Mouse (Mus musculus): ENCODE measurements around the gene Slc13a1. TPM values are rescaled to one million over a fixed set of nuclear protein-coding genes. Genes with fewer than 3 reads are reported as not detected.
"Not testable (repeated sequence)": the region's sequence is repeated elsewhere in the genome, so short reads cannot be mapped to it uniquely, and the experiment has no call there.

Gene Slc13a1
- not detected for polyA plus RNA-seq (2012; fragmentation: generic; extraction: Trizol)
- long read RNA-seq, experiment 1: 0 reads
- long read RNA-seq, experiment 2: 0 reads

DNA sequence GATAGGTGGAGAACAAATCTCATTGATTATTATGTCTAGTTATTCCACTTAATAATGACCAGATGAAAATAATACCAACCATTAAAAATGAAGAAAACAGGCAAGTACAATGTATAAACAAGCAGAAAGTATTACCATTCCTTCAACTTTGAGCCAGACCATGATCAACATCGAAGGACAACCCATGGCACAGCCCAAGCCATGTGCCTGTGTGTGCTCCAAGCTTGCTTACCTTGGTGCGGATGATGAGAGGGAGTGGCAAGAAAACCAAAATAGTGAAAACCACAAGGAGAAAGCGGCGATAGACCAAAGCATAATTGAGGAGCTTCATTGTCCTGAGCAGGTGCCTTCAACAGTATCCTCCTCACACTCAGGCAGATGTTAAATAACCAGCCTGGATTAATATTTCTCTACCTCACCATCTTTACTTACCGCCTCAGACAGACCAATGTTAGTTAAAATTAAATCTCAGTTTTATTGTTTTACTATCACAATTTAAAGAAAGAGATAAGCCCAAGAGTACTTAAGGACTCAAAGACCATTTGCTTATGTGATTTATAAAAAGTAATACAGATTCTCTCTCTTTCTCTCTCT, at the start of gene Slc13a1:
TSS of gene Slc13a1 (minus strand) at position 359 of the 594 bp plus-strand sequence.
- Histone ChIP-seq H3K4me3 (ENCODE audit: insufficient read depth, poor library complexity, severe bottlenecking) (no peak within 1 kb of the TSS), H3K27me3 (ENCODE audit: control insufficient read depth, insufficient read depth, insufficient read length) (no peaks in the 10 kb centered on the region), H3K79me2 (ENCODE audit: control insufficient read depth, insufficient read depth) (no peaks in the 10 kb centered on the region), H3K79me3 (ENCODE audit: low read depth) (no peaks in the 10 kb centered on the region), H3K36me3 (ENCODE audit: control insufficient read depth, insufficient read depth) (no peaks in the 10 kb centered on the region), H3ac (ENCODE audit: control insufficient read depth, insufficient read length, low read depth) (no peak within 1 kb of the TSS)
- no peak for TF ChIP-seq CEBPB (IDR thresholded peaks at IDR 0.05; ENCODE audit: low read depth)
- no peak for TF ChIP-seq CTCF (IDR thresholded peaks at IDR 0.05; ENCODE audit: control insufficient read depth, insufficient read depth, insufficient read length)
- no peak for TF ChIP-seq MAX (IDR thresholded peaks at IDR 0.05)
- TF ChIP-seq MYOD1 (IDR thresholded peaks at IDR 0.05; ENCODE audit: control insufficient read depth, insufficient read length, low read depth): no peak
- no peak for TF ChIP-seq USF1 (IDR thresholded peaks at IDR 0.05; ENCODE audit: low read depth)
- TF ChIP-seq MYOG (IDR thresholded peaks at IDR 0.05; ENCODE audit: control insufficient read depth, extremely low read depth, insufficient read length): no peak
- TF ChIP-seq FOSL1 (IDR thresholded peaks at IDR 0.05; ENCODE audit: insufficient read depth, low read length, poor library complexity, severe bottlenecking): no peak

DNA sequence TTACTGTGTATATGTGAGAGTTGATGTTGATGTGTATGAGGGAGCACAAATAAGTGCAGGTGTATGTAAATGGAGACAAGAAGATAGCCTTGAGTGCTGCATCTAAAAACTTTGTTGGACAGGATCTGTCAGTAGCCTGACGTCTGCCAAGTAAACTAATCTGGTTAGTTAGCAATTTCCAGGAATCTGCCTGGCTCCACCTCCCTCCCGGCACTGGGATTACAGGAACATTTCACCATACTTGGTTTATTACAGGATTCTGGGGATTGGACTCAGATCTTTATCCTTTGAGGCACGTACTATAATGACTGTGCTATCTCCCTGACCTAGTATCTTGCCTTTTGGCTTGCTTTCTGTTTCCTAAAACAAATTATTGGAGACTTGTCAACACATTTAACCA, 40.0 kb upstream of the Slc13a1 start:
- Histone ChIP-seq H3K79me2 (ENCODE audit: control insufficient read depth, insufficient read depth) (no peaks in the 10 kb centered on the region), H3ac (ENCODE audit: control insufficient read depth, insufficient read length, low read depth) (no peak overlapping the region), H3K27me3 (ENCODE audit: control insufficient read depth, insufficient read depth, insufficient read length) (no peaks in the 10 kb centered on the region), H3K36me3 (ENCODE audit: control insufficient read depth, insufficient read depth) (no peaks in the 10 kb centered on the region), H3K4me3 (ENCODE audit: insufficient read depth, poor library complexity, severe bottlenecking) (no peak overlapping the region), H3K79me3 (ENCODE audit: low read depth) (no peaks in the 10 kb centered on the region)
- TF ChIP-seq CTCF (IDR thresholded peaks at IDR 0.05; ENCODE audit: control insufficient read depth, insufficient read depth, insufficient read length): no peak
- TF ChIP-seq MYOD1 (IDR thresholded peaks at IDR 0.05; ENCODE audit: control insufficient read depth, insufficient read length, low read depth): no peak
- no peak for TF ChIP-seq MYOG (IDR thresholded peaks at IDR 0.05; ENCODE audit: control insufficient read depth, extremely low read depth, insufficient read length)
- no peak for TF ChIP-seq MAX (IDR thresholded peaks at IDR 0.05)
- no peak for TF ChIP-seq USF1 (IDR thresholded peaks at IDR 0.05; ENCODE audit: low read depth)
- TF ChIP-seq CEBPB (IDR thresholded peaks at IDR 0.05; ENCODE audit: low read depth): no peak
- TF ChIP-seq FOSL1 (IDR thresholded peaks at IDR 0.05; ENCODE audit: insufficient read depth, low read length, poor library complexity, severe bottlenecking): no peak

DNA sequence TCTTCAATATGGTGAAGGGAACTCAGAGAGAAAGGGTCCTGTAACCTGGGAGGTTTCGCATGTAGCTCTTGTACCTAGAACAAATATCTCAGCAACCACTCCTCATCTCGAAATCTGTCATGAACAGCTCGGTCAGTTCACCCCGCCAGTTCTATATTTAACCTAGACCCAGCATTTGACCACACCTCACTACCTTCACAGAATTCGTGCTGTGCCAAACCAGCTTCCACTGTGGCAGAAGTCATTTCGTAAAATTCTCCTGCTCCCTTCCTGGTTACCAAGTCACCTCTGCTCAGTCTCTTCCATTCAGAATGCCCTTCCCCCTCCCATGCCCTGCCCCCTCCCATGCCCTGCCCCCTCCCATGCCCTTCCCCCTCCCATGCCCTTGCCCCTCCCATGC, 34.3 kb upstream of the Slc13a1 start:
- H3K79me3 ChIP-seq (ENCODE audit: low read depth): no peaks in the 10 kb centered on the region
- no peaks in the 10 kb centered on the region for H3K79me2 ChIP-seq (ENCODE audit: control insufficient read depth, insufficient read depth)
- TF ChIP-seq CEBPB (IDR thresholded peaks at IDR 0.05; ENCODE audit: low read depth): no peak
- no peak for TF ChIP-seq FOSL1 (IDR thresholded peaks at IDR 0.05; ENCODE audit: insufficient read depth, low read length, poor library complexity, severe bottlenecking)
- TF ChIP-seq CTCF (IDR thresholded peaks at IDR 0.05; ENCODE audit: control insufficient read depth, insufficient read depth, insufficient read length): no peak
- no peak for TF ChIP-seq MYOG (IDR thresholded peaks at IDR 0.05; ENCODE audit: control insufficient read depth, extremely low read depth, insufficient read length)
- TF ChIP-seq MAX (IDR thresholded peaks at IDR 0.05): no peak
- TF ChIP-seq USF1 (IDR thresholded peaks at IDR 0.05; ENCODE audit: low read depth): no peak
- TF ChIP-seq MYOD1 (IDR thresholded peaks at IDR 0.05; ENCODE audit: control insufficient read depth, insufficient read length, low read depth): no peak
- no peaks in the 10 kb centered on the region for H3K27me3 ChIP-seq (ENCODE audit: control insufficient read depth, insufficient read depth, insufficient read length)
- no peak overlapping the region for H3ac ChIP-seq (ENCODE audit: control insufficient read depth, insufficient read length, low read depth)
- no peaks in the 10 kb centered on the region for H3K36me3 ChIP-seq (ENCODE audit: control insufficient read depth, insufficient read depth)
- H3K4me3 ChIP-seq (ENCODE audit: insufficient read depth, poor library complexity, severe bottlenecking): no peak overlapping the region

DNA sequence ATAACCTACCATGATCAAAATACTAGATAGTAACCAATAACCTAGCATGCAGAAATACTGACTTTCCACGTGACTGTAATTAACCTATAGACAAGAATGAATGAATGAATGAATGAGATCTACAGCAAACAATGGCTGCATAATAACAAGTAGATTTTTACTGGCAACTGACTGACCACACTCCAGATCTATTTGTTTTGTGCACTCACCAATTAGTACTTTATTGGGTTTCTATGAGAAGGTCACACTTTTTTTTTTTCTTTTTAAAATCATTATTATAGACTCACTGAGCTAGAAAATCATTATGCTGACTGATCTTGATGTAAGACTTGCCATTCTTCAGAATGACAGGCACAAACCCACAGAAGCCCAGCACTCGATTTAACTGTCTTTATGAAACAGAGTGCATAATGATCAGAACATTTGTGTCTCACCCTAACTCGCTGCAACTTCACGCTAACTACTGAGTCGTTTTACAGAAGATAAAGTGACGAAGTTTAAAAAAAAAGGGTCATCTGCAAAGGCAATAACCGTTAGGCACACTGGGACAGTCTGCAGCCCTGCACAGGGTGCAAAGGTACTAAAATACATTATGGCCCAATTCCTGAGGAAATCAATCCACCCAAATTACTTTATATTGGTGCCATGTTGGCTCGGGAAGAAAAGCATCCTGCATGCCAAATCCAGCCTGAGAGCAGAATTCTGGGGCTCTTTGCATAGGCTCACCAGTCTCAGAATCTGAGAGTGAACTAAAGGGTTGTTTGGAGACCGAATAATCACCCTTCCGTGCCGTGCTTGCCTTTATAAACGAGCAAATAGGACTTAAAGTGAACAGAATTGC, 33.0 kb upstream of the Slc13a1 start:
- Histone ChIP-seq H3K27me3 (ENCODE audit: control insufficient read depth, insufficient read depth, insufficient read length) (no peaks in the 10 kb centered on the region), H3ac (ENCODE audit: control insufficient read depth, insufficient read length, low read depth) (no peak overlapping the region), H3K79me3 (ENCODE audit: low read depth) (no peaks in the 10 kb centered on the region), H3K4me3 (ENCODE audit: insufficient read depth, poor library complexity, severe bottlenecking) (no peak overlapping the region), H3K79me2 (ENCODE audit: control insufficient read depth, insufficient read depth) (no peaks in the 10 kb centered on the region), H3K36me3 (ENCODE audit: control insufficient read depth, insufficient read depth) (no peaks in the 10 kb centered on the region)
- no peak for TF ChIP-seq MAX (IDR thresholded peaks at IDR 0.05)
- TF ChIP-seq MYOD1 (IDR thresholded peaks at IDR 0.05; ENCODE audit: control insufficient read depth, insufficient read length, low read depth): no peak
- TF ChIP-seq CEBPB (IDR thresholded peaks at IDR 0.05; ENCODE audit: low read depth): no peak
- no peak for TF ChIP-seq FOSL1 (IDR thresholded peaks at IDR 0.05; ENCODE audit: insufficient read depth, low read length, poor library complexity, severe bottlenecking)
- no peak for TF ChIP-seq CTCF (IDR thresholded peaks at IDR 0.05; ENCODE audit: control insufficient read depth, insufficient read depth, insufficient read length)
- TF ChIP-seq USF1 (IDR thresholded peaks at IDR 0.05; ENCODE audit: low read depth): no peak
- no peak for TF ChIP-seq MYOG (IDR thresholded peaks at IDR 0.05; ENCODE audit: control insufficient read depth, extremely low read depth, insufficient read length)

DNA sequence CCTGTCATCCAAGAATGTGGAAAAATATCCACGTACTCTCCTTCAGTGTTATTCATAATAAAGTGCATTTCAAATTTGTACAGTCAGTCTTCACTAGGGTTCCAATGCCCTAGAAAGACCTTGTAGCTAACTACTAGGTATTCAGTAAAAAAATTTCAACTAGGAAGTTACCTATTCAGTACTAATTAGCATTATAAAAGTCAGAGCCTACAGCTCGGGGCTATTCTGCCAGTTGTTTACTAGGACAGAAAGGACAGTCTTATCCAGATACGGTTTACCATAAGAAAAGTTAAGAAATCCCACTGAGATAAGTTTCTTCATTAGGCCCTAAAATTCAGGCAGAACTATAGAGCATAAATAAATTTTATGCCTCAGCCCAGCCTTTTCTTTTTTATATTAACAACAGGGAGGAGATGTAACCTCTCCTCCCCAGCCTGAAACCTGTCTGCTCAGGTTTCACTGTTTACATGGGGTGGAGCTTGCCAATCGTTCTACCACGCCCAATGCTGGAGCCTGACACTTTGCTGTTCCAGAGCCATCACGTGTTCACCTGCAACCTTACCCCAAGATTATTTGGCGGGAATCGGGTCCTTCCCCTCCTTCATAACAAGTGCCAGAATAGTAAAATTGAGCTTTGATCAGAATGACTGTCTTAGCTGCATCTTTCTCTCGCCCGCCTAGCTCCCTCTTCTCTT, 29.8 kb upstream of the Slc13a1 start:
- not testable (repeated sequence) for H3K36me3 ChIP-seq (ENCODE audit: control insufficient read depth, insufficient read depth); H3ac ChIP-seq (ENCODE audit: control insufficient read depth, insufficient read length, low read depth); H3K27me3 ChIP-seq (ENCODE audit: control insufficient read depth, insufficient read depth, insufficient read length)

DNA sequence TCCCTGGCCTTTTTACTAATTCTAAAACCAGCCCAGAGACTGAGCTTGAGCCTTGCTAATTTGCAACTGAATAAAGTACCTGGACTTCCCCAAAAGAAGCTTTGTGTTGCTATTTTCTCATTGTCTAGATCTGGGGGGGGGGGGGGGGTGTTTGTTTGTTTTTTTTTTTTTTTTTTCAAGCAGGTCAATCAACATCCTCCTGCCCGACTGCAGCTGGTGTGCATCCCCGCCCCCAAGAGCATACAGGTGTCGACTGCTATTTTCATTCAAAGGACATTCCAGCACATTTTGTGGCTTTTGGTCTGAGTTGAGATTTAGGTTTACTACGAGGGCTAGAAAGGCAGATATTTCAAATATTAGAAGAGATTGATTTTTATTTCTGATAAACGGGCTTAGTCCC, 28.5 kb upstream of the Slc13a1 start:
- not testable (repeated sequence) for H3K36me3 ChIP-seq (ENCODE audit: control insufficient read depth, insufficient read depth); H3K79me2 ChIP-seq (ENCODE audit: control insufficient read depth, insufficient read depth); H3ac ChIP-seq (ENCODE audit: control insufficient read depth, insufficient read length, low read depth); H3K79me3 ChIP-seq (ENCODE audit: low read depth); H3K27me3 ChIP-seq (ENCODE audit: control insufficient read depth, insufficient read depth, insufficient read length); H3K4me3 ChIP-seq (ENCODE audit: insufficient read depth, poor library complexity, severe bottlenecking)

More for the DNA sequence above, 29.8 kb upstream of the Slc13a1 start:
- not testable (repeated sequence) for H3K79me2 ChIP-seq (ENCODE audit: control insufficient read depth, insufficient read depth); H3K79me3 ChIP-seq (ENCODE audit: low read depth); H3K4me3 ChIP-seq (ENCODE audit: insufficient read depth, poor library complexity, severe bottlenecking)
